Mouse (Mus musculus): Measurements from ENCODE around the gene Ppih. TPM values are rescaled to one million over a fixed set of nuclear protein-coding genes. Genes with fewer than 3 reads are reported as not detected.

Ppih gene
- total RNA-seq, 2 experiments from 2014 or later, result 16.2 to 21.6 TPM

Other genes starting within 250 kb of the Ppih start
- gene Slc2a1, start 211.8 kb downstream of the Ppih start, total RNA-seq (2021), result 100 to 1,000 TPM in 1 of 2 experiments, 10 to 100 TPM in 1; 95.0 to 111 TPM
- gene Zfp691, start 146.4 kb downstream of the Ppih start, total RNA-seq (2021), result 1 to 10 TPM; 7.9 to 8.6 TPM
- gene Ermap, start 130.5 kb downstream of the Ppih start, total RNA-seq (2021), result under 1 TPM; 0.57 to 0.60 TPM
- 10 to 100 TPM; 17.6 to 20.7 TPM for gene Svbp, start 125.2 kb downstream of the Ppih start, total RNA-seq (2021)
- under 1 TPM; 0.50 to 0.64 TPM for gene Tmem269, start 102.3 kb downstream of the Ppih start, total RNA-seq (2021)
- gene AU022252, start 87.8 kb downstream of the Ppih start, total RNA-seq (2021), result 10 to 100 TPM; 33.4 to 34.2 TPM
- 1 to 10 TPM; 6.5 to 6.9 TPM for gene P3h1, start 87.6 kb downstream of the Ppih start, total RNA-seq (2021)
- gene Cldn19, start 65.1 kb downstream of the Ppih start, total RNA-seq (2021), result under 1 TPM; 0.43 to 0.44 TPM
- 100 to 1,000 TPM; 218 to 230 TPM for gene Ybx1, start 25.9 kb downstream of the Ppih start, total RNA-seq (2021)
- gene Ccdc30, start 95.0 kb upstream of the Ppih start, total RNA-seq (2021), result 10 to 100 TPM; 16.3 to 16.9 TPM
- 1 to 10 TPM; 4.7 to 5.2 TPM for gene Ppcs, start 101.9 kb upstream of the Ppih start, total RNA-seq (2021)
- under 1 TPM in 1 of 2 experiments, not detected in 1; 0.25 TPM for gene Zmynd12, start 102.3 kb upstream of the Ppih start, total RNA-seq (2021)
- gene Rimkla, start 172.1 kb upstream of the Ppih start, total RNA-seq (2021), result 10 to 100 TPM in 1 of 2 experiments, 1 to 10 TPM in 1; 7.6 to 12.4 TPM
- gene Foxj3, start 216.5 kb upstream of the Ppih start, total RNA-seq (2021), result 10 to 100 TPM; 64.6 to 77.5 TPM
- gene Frg2f1, start 219.0 kb upstream of the Ppih start, total RNA-seq (2021), result 10 to 100 TPM; 25.2 to 27.3 TPM